Mouse (Mus musculus): ENCODE data around the gene BC030867. TPM values are rescaled to one million over a fixed set of nuclear protein-coding genes. Genes with fewer than 3 reads are reported as not detected.
"Not testable (repeated sequence)": the region's sequence is repeated elsewhere in the genome, so short reads cannot be mapped to it uniquely, and the experiment has no call there.

BC030867 gene
- polyA plus RNA-seq, 1 experiment from 2014 or later, result 25.8 TPM

- peaks cover 21% of the 10 kb centered on the region for H3K36me3 ChIP-seq
- peaks cover 17% of the 10 kb centered on the region for H3K4me1 ChIP-seq
- H3K9me3 ChIP-seq (replicated peaks), result no peaks in the 10 kb centered on the region
- no peak for DNase-seq (ENCODE audit: low spot score)
- H3K27me3 ChIP-seq (ENCODE audit: low read depth, poor library complexity, severe bottlenecking), result no peaks in the 10 kb centered on the region; the same call in 1 of the 2 replicates
- WGBS, result 81% methylated on average over 12 of the region's 12 CpGs
- H3K27ac ChIP-seq (replicated peaks), result no peak within 1 kb of the TSS
- no peak within 1 kb of the TSS for H3K4me3 ChIP-seq
These were observed 20.0 kb downstream of the BC030867 start, which contains the start of gene Asb16 for GRCm38 (mm10) chr11:102268520-102269244. Gene Asb16, plus strand, starts transcription at chr11:102268743.

GRCm38 (mm10) chr11:102276411-102276915 is 27.8 kb downstream of the BC030867 start:
- under 1% methylated on average over 33 of the region's 33 CpGs for WGBS
- Histone ChIP-seq H3K27ac (replicated peaks) (peak overlapping the region; percentile 85), H3K4me1 (peaks cover 21% of the 10 kb centered on the region), H3K4me3 (peak overlapping the region; percentile 56), H3K36me3 (no peaks in the 10 kb centered on the region), H3K27me3 (ENCODE audit: low read depth, poor library complexity, severe bottlenecking) (peaks cover 31% of the 10 kb centered on the region), H3K9me3 (replicated peaks) (no peaks in the 10 kb centered on the region)
- DNase-seq (ENCODE audit: low spot score), result peak; percentile 79

GRCm38 (mm10) chr11:102277754-102278153 is 29.1 kb downstream of the BC030867 start:
- Histone ChIP-seq H3K36me3 (no peaks in the 10 kb centered on the region), H3K9me3 (replicated peaks) (no peaks in the 10 kb centered on the region), H3K27me3 (ENCODE audit: low read depth, poor library complexity, severe bottlenecking) (peaks cover 31% of the 10 kb centered on the region), H3K27ac (replicated peaks) (no peak overlapping the region), H3K4me1 (peaks cover 21% of the 10 kb centered on the region), H3K4me3 (no peak overlapping the region)
- 51% methylated on average over 9 of the region's 12 CpGs for WGBS
- DNase-seq (ENCODE audit: low spot score), result no peak

- no peak overlapping the region for H3K27ac ChIP-seq (replicated peaks)
- no peaks in the 10 kb centered on the region for H3K36me3 ChIP-seq
- peaks cover 31% of the 10 kb centered on the region for H3K27me3 ChIP-seq (ENCODE audit: low read depth, poor library complexity, severe bottlenecking)
- H3K9me3 ChIP-seq (replicated peaks), result no peaks in the 10 kb centered on the region
- H3K4me1 ChIP-seq, result peaks cover 21% of the 10 kb centered on the region
- H3K4me3 ChIP-seq, result no peak overlapping the region
- no peak for DNase-seq (ENCODE audit: low spot score)
- WGBS, result 89% methylated on average over 3 of the region's 3 CpGs
These were observed 30.9 kb downstream of the BC030867 start for GRCm38 (mm10) chr11:102279595-102279994.

GRCm38 (mm10) chr11:102280267-102280666 is 31.6 kb downstream of the BC030867 start:
- DNase-seq (ENCODE audit: low spot score); H3K27ac ChIP-seq (replicated peaks); H3K4me3 ChIP-seq; H3K9me3 ChIP-seq (replicated peaks); H3K36me3 ChIP-seq: not testable (repeated sequence)
- WGBS, result 73% methylated on average over 6 of the region's 6 CpGs
- Histone ChIP-seq H3K27me3 (ENCODE audit: low read depth, poor library complexity, severe bottlenecking) (peaks cover 27% of the 10 kb centered on the region), H3K4me1 (peaks cover 24% of the 10 kb centered on the region)

- H3K9me3 ChIP-seq (replicated peaks), result no peaks in the 10 kb centered on the region
- H3K36me3 ChIP-seq, result peaks cover 19% of the 10 kb centered on the region
- no peak for DNase-seq (ENCODE audit: low spot score)
- H3K4me1 ChIP-seq, result peaks cover 19% of the 10 kb centered on the region
- peak overlapping the region; percentile 89; the same call in 1 of the 2 replicates for H3K27ac ChIP-seq (replicated peaks)
- 90% methylated on average over 6 of the region's 6 CpGs for WGBS
- H3K4me3 ChIP-seq, result peak overlapping the region; percentile 81; the same call in 1 of the 2 replicates
- H3K27me3 ChIP-seq (ENCODE audit: low read depth, poor library complexity, severe bottlenecking), result no peaks in the 10 kb centered on the region
These were observed 35.2 kb downstream of the BC030867 start for GRCm38 (mm10) chr11:102283922-102284321.

GRCm38 (mm10) chr11:102284501-102285094 is 35.9 kb downstream of the BC030867 start, which contains the start of gene Tmub2:
Gene Tmub2, plus strand, starts transcription at chr11:102284931.
- peak within 1 kb of the TSS; percentile 81 for H3K4me3 ChIP-seq
- peaks cover 26% of the 10 kb centered on the region for H3K36me3 ChIP-seq
- peak; percentile 97 for DNase-seq (ENCODE audit: low spot score)
- no peaks in the 10 kb centered on the region for H3K9me3 ChIP-seq (replicated peaks)
- H3K27me3 ChIP-seq (ENCODE audit: low read depth, poor library complexity, severe bottlenecking), result no peaks in the 10 kb centered on the region
- H3K4me1 ChIP-seq, result peaks cover 24% of the 10 kb centered on the region
- peak within 1 kb of the TSS; percentile 89 for H3K27ac ChIP-seq (replicated peaks)
- WGBS, result under 1% methylated on average over 32 of the region's 32 CpGs

- 6% methylated on average over 31 of the region's 31 CpGs for WGBS
These were observed 36.6 kb downstream of the BC030867 start for GRCm38 (mm10) chr11:102285095-102285834.

GRCm38 (mm10) chr11:102287485-102287884 is 38.8 kb downstream of the BC030867 start:
- 86% methylated on average over 8 of the region's 8 CpGs for WGBS
- H3K4me3 ChIP-seq, result peak overlapping the region; percentile 9; the same call in 1 of the 2 replicates
- H3K36me3 ChIP-seq, result peaks cover 54% of the 10 kb centered on the region
- H3K27ac ChIP-seq (replicated peaks), result no peak overlapping the region
- DNase-seq (ENCODE audit: low spot score), result no peak
- H3K4me1 ChIP-seq, result peaks cover 24% of the 10 kb centered on the region
- no peaks in the 10 kb centered on the region for H3K9me3 ChIP-seq (replicated peaks)
- H3K27me3 ChIP-seq (ENCODE audit: low read depth, poor library complexity, severe bottlenecking), result no peaks in the 10 kb centered on the region

More at GRCm38 (mm10) chr11:102285095-102285834, 36.6 kb downstream of the BC030867 start:
- DNase-seq (ENCODE audit: low spot score), result no peak
- Histone ChIP-seq H3K36me3 (peaks cover 32% of the 10 kb centered on the region), H3K27ac (replicated peaks) (peak overlapping the region; percentile 89), H3K4me1 (peaks cover 24% of the 10 kb centered on the region), H3K4me3 (peak overlapping the region; percentile 81), H3K9me3 (replicated peaks) (no peaks in the 10 kb centered on the region), H3K27me3 (ENCODE audit: low read depth, poor library complexity, severe bottlenecking) (no peaks in the 10 kb centered on the region)

GRCm38 (mm10) chr11:102288027-102288804 is 39.5 kb downstream of the BC030867 start:
- WGBS, result 90% methylated on average over 8 of the region's 8 CpGs
- DNase-seq (ENCODE audit: low spot score), result no peak

GRCm38 (mm10) chr11:102288913-102289312 is 40.2 kb downstream of the BC030867 start:
- WGBS, result 88% methylated on average over 2 of the region's 2 CpGs

More at GRCm38 (mm10) chr11:102288027-102288804, 39.5 kb downstream of the BC030867 start:
- peak overlapping the region; percentile 20 for H3K4me3 ChIP-seq
- peaks cover 24% of the 10 kb centered on the region for H3K4me1 ChIP-seq
- H3K27me3 ChIP-seq (ENCODE audit: low read depth, poor library complexity, severe bottlenecking), result no peaks in the 10 kb centered on the region
- no peak overlapping the region for H3K27ac ChIP-seq (replicated peaks)
- H3K9me3 ChIP-seq (replicated peaks), result no peaks in the 10 kb centered on the region
- peaks cover 62% of the 10 kb centered on the region for H3K36me3 ChIP-seq

More at GRCm38 (mm10) chr11:102288913-102289312, 40.2 kb downstream of the BC030867 start:
- no peak overlapping the region for H3K27ac ChIP-seq (replicated peaks)
- no peaks in the 10 kb centered on the region for H3K27me3 ChIP-seq (ENCODE audit: low read depth, poor library complexity, severe bottlenecking)
- H3K4me1 ChIP-seq, result peaks cover 25% of the 10 kb centered on the region
- H3K9me3 ChIP-seq (replicated peaks), result no peaks in the 10 kb centered on the region
- DNase-seq (ENCODE audit: low spot score), result no peak
- no peak overlapping the region for H3K4me3 ChIP-seq
- H3K36me3 ChIP-seq, result peaks cover 69% of the 10 kb centered on the region

Measured in midbrain, embryonic 10.5 days (tissue).